Mouse (Mus musculus): ENCODE measurements around the gene Pou5f2. TPM values are rescaled to one million over a fixed set of nuclear protein-coding genes. Genes with fewer than 3 reads are reported as not detected.

Pou5f2 gene
- polyA plus RNA-seq, 1 experiment: 0.78 TPM

DNA sequence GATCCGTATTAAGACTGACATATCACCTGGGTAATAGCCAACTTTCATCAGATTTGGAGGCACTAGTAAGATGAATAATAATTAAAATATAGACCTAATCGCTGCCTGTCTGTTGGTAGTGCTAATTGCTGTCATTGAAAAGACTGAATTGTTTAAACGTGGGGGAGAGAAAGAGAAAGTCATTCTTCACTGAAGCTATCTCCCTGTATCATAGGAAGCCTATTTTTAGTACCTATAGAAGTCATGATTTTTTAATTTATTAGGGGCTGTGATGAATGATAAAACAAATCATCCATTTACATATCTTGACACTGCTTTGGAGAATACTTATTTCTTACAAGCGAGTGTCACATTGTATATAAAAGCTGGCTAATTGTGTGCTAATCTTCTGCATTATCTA is 20.1 kb upstream of the Pou5f2 start:
- no peaks in the 10 kb centered on the region for H3K4me1 ChIP-seq (replicated peaks; ENCODE audit: control insufficient read depth, insufficient read depth, low read length)
- no peak overlapping the region for H3K27ac ChIP-seq (ENCODE audit: control insufficient read depth, insufficient read depth, low read length)
- H3K36me3 ChIP-seq (ENCODE audit: control insufficient read depth, insufficient read depth, low read length): no peaks in the 10 kb centered on the region
- 93% methylated on average over 4 of the region's 4 CpGs for WGBS
- no peaks in the 10 kb centered on the region for H3K27me3 ChIP-seq (ENCODE audit: control insufficient read depth, insufficient read depth, low read length)
- H3K4me3 ChIP-seq (ENCODE audit: control insufficient read depth, insufficient read depth, low read length): no peak overlapping the region
- TF ChIP-seq CTCF (IDR thresholded peaks at IDR 0.05; ENCODE audit: borderline replicate concordance, control insufficient read depth, extremely low read depth, insufficient read depth, low read length, poor library complexity) (no peak), POLR2A (IDR thresholded peaks at IDR 0.05; ENCODE audit: control insufficient read depth, extremely low read depth, insufficient read depth, low read length, poor library complexity) (no peak)
- DNase-seq: no peak

DNA sequence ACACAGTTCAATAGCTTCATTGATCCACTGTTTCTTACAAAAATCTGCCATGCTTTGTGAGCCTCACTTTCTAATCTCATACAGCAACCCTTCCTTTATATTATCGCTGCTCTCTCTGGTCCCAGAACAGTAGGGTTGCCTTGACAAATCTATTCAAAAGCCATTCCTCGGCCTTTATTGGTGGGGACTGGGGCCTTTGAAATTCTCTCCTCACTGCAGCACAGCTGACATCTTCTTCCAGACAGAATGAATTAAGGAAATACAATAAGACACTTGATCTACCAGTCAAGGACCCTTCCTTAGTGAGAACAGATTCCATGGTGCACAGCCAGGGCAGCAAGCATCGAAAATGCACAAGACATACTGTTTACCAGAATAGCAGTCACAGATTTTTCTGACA is 19.4 kb upstream of the Pou5f2 start:
- Histone ChIP-seq H3K4me1 (replicated peaks; ENCODE audit: control insufficient read depth, insufficient read depth, low read length) (no peaks in the 10 kb centered on the region), H3K4me3 (ENCODE audit: control insufficient read depth, insufficient read depth, low read length) (no peak overlapping the region), H3K27ac (ENCODE audit: control insufficient read depth, insufficient read depth, low read length) (no peak overlapping the region), H3K27me3 (ENCODE audit: control insufficient read depth, insufficient read depth, low read length) (no peaks in the 10 kb centered on the region), H3K36me3 (ENCODE audit: control insufficient read depth, insufficient read depth, low read length) (no peaks in the 10 kb centered on the region)
- no peak for DNase-seq
- TF ChIP-seq CTCF (IDR thresholded peaks at IDR 0.05; ENCODE audit: borderline replicate concordance, control insufficient read depth, extremely low read depth, insufficient read depth, low read length, poor library complexity): no peak
- TF ChIP-seq POLR2A (IDR thresholded peaks at IDR 0.05; ENCODE audit: control insufficient read depth, extremely low read depth, insufficient read depth, low read length, poor library complexity): no peak
- WGBS: 96% methylated on average over 3 of the region's 3 CpGs

DNA sequence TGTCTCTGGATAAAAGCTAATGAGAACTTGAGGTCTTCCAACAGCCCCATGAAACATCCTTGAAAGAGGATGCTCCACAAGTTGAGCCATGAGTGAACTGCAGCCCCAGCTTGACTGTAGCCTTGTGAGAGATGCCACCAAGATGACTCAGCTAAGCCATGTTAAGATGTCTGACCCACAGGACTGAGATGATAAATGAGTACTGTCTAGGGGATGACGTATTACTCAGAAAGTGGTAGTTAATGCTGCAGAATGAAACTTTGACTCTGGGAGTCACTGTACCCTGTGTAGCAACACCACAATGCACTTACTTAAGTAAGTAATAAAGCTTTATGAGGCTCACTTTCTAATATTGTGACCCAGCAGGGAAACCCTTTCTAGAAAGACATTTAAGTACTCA is 14.5 kb upstream of the Pou5f2 start:
- TF ChIP-seq POLR2A (IDR thresholded peaks at IDR 0.05; ENCODE audit: control insufficient read depth, extremely low read depth, insufficient read depth, low read length, poor library complexity) (no peak), CTCF (IDR thresholded peaks at IDR 0.05; ENCODE audit: borderline replicate concordance, control insufficient read depth, extremely low read depth, insufficient read depth, low read length, poor library complexity) (no peak)
- Histone ChIP-seq H3K27me3 (ENCODE audit: control insufficient read depth, insufficient read depth, low read length) (no peaks in the 10 kb centered on the region), H3K36me3 (ENCODE audit: control insufficient read depth, insufficient read depth, low read length) (no peaks in the 10 kb centered on the region), H3K4me3 (ENCODE audit: control insufficient read depth, insufficient read depth, low read length) (no peak overlapping the region), H3K27ac (ENCODE audit: control insufficient read depth, insufficient read depth, low read length) (no peak overlapping the region), H3K4me1 (replicated peaks; ENCODE audit: control insufficient read depth, insufficient read depth, low read length) (no peaks in the 10 kb centered on the region)
- DNase-seq: no peak
- WGBS: 100% methylated on average over 1 of the region's 1 CpGs

DNA sequence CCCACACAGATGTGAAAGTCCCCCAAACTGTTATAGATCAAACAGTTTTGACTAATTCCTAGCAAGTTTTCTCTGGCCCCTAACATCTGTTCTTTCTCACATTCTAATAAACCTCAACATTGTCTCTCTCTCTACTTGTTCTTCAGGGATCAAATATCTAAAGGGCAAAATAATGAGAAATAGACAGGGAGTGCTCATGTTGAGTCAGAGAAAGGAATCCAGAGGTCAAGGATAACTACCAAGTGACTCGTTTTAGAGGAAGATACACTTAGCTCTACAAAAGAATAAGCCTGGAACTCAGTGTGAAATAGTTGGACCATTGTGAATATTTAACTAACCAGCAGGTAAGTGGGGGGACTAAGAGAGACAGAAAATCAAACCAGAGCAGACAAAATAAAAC is 8.1 kb downstream of the Pou5f2 start:
- Histone ChIP-seq H3K36me3 (ENCODE audit: control insufficient read depth, insufficient read depth, low read length) (no peaks in the 10 kb centered on the region), H3K27me3 (ENCODE audit: control insufficient read depth, insufficient read depth, low read length) (no peaks in the 10 kb centered on the region), H3K27ac (ENCODE audit: control insufficient read depth, insufficient read depth, low read length) (no peak overlapping the region), H3K4me1 (replicated peaks; ENCODE audit: control insufficient read depth, insufficient read depth, low read length) (no peaks in the 10 kb centered on the region), H3K4me3 (ENCODE audit: control insufficient read depth, insufficient read depth, low read length) (no peak overlapping the region)
- WGBS: 86% methylated on average over 1 of the region's 1 CpGs
- no peak for TF ChIP-seq POLR2A (IDR thresholded peaks at IDR 0.05; ENCODE audit: control insufficient read depth, extremely low read depth, insufficient read depth, low read length, poor library complexity)
- TF ChIP-seq CTCF (IDR thresholded peaks at IDR 0.05; ENCODE audit: borderline replicate concordance, control insufficient read depth, extremely low read depth, insufficient read depth, low read length, poor library complexity): no peak
- no peak for DNase-seq

DNA sequence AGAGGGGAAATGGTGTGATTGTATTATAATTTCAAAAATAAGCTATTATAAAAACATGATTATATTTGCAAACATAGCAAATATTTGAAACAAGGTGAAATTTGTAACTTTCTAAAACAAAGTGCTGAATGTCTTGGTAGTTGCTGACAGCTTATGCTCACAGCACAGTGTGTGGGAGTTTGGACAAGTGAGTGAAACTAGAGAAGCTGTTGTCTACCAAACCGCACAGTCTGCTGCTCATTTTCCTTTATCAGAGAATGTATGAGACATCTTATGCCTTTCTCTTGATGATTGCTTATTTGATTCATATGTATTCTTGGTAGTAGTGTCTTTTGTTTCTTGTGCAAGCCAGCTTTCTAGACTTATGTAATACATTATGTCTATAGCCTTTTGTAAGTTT is 12.5 kb downstream of the Pou5f2 start:
- DNase-seq: no peak
- TF ChIP-seq POLR2A (IDR thresholded peaks at IDR 0.05; ENCODE audit: control insufficient read depth, extremely low read depth, insufficient read depth, low read length, poor library complexity) (no peak), CTCF (IDR thresholded peaks at IDR 0.05; ENCODE audit: borderline replicate concordance, control insufficient read depth, extremely low read depth, insufficient read depth, low read length, poor library complexity) (no peak)
- Histone ChIP-seq H3K27ac (ENCODE audit: control insufficient read depth, insufficient read depth, low read length) (no peak overlapping the region), H3K4me3 (ENCODE audit: control insufficient read depth, insufficient read depth, low read length) (no peak overlapping the region), H3K27me3 (ENCODE audit: control insufficient read depth, insufficient read depth, low read length) (no peaks in the 10 kb centered on the region), H3K36me3 (ENCODE audit: control insufficient read depth, insufficient read depth, low read length) (no peaks in the 10 kb centered on the region), H3K4me1 (replicated peaks; ENCODE audit: control insufficient read depth, insufficient read depth, low read length) (no peaks in the 10 kb centered on the region)
- WGBS: 95% methylated on average over 1 of the region's 1 CpGs

DNA sequence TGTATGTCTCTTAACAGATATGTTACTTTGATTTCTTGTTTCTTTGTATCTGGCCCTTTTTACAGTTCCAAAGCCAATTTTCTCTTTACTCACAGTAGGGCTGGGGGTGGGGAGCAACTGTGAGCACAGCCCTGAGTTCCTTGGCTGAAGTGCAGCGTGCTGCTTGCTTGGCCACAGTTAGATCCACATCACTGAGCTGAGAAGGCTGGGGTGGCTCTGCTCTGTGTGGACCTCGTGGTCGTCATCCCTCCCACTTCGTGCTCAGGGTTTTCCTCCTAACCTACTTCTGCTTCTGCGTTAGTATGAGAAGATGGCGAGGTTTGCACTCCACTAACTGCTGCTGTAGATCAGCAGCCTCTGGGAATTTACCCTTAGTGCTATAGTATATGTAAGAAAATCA is 18.5 kb downstream of the Pou5f2 start:
- no peaks in the 10 kb centered on the region for H3K4me1 ChIP-seq (replicated peaks; ENCODE audit: control insufficient read depth, insufficient read depth, low read length)
- no peaks in the 10 kb centered on the region for H3K36me3 ChIP-seq (ENCODE audit: control insufficient read depth, insufficient read depth, low read length)
- no peak for DNase-seq
- 54% methylated on average over 6 of the region's 6 CpGs for WGBS
- no peak overlapping the region for H3K4me3 ChIP-seq (ENCODE audit: control insufficient read depth, insufficient read depth, low read length)
- H3K27me3 ChIP-seq (ENCODE audit: control insufficient read depth, insufficient read depth, low read length): no peaks in the 10 kb centered on the region
- no peak overlapping the region for H3K27ac ChIP-seq (ENCODE audit: control insufficient read depth, insufficient read depth, low read length)
- TF ChIP-seq POLR2A (IDR thresholded peaks at IDR 0.05; ENCODE audit: control insufficient read depth, extremely low read depth, insufficient read depth, low read length, poor library complexity) (no peak), CTCF (IDR thresholded peaks at IDR 0.05; ENCODE audit: borderline replicate concordance, control insufficient read depth, extremely low read depth, insufficient read depth, low read length, poor library complexity) (no peak)

DNA sequence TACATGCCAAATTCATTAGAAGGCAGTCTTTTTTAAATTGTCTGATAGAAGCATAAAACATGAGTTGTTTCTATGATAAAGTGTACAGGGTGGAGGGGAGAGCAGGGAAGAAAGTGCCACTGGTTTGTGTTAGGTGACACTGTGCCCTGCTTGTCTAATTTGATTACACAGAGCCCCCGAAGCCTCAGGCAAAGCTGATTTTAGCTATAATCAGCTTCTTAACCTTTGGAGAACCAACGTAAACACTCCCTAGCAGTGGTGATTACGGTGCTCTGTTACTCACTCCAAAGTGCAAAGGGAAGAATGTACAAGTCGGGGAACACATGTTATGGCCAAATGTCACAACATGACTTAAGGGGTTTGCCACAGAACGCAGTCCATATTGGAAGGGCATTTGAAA is 20.4 kb downstream of the Pou5f2 start:
- WGBS: 97% methylated on average over 5 of the region's 5 CpGs
- no peak overlapping the region for H3K4me3 ChIP-seq (ENCODE audit: control insufficient read depth, insufficient read depth, low read length)
- no peaks in the 10 kb centered on the region for H3K27me3 ChIP-seq (ENCODE audit: control insufficient read depth, insufficient read depth, low read length)
- TF ChIP-seq POLR2A (IDR thresholded peaks at IDR 0.05; ENCODE audit: control insufficient read depth, extremely low read depth, insufficient read depth, low read length, poor library complexity) (no peak), CTCF (IDR thresholded peaks at IDR 0.05; ENCODE audit: borderline replicate concordance, control insufficient read depth, extremely low read depth, insufficient read depth, low read length, poor library complexity) (no peak)
- H3K4me1 ChIP-seq (replicated peaks; ENCODE audit: control insufficient read depth, insufficient read depth, low read length): no peaks in the 10 kb centered on the region
- DNase-seq: no peak
- no peak overlapping the region for H3K27ac ChIP-seq (ENCODE audit: control insufficient read depth, insufficient read depth, low read length)
- H3K36me3 ChIP-seq (ENCODE audit: control insufficient read depth, insufficient read depth, low read length): no peaks in the 10 kb centered on the region

Other genes starting within 250 kb of the Pou5f2 start
- 9.2 and 11.6 TPM in 2 replicates for gene Nr2f1, start 174.9 kb downstream of the Pou5f2 start, polyA plus RNA-seq (2012; rRNA removed)